ENCODE assay signal across 16 mouse cellular contexts in the genomic region with DNA sequence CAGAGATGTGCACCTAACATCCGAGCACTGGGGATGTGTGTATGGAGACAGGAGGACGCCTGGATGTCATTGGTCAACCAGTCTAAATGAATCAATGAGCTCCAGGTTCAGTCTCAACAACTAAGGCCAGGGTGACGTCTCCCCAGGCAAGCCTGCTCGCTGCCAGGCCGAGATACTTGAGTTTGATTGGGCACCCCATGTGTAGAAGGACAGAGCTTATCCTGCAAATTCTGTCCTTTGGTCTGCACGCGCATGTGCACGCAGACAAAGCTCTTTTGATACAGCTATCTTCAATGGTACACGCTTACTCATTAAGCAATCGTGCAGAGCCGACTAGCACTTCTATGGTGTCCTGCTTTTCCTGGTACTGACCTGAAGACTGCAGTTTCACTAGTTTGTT.
"Had no signal": no experiment of that assay in that cellular context is flagged by ENCODE, and none has a peak within 500 bp of the region (broad histone marks: within the 10 kb centered on the region; RNA-seq: fewer than 3 reads in every experiment).

No protein-coding gene starts in this region.

- H3K9ac ChIP-seq: neural tube, embryonic 12.5 days; neural tube, embryonic 13.5 days; neural tube, embryonic 15.5 days; stomach, embryonic 15.5 days had no signal

- H3K4me3 ChIP-seq: neural tube, embryonic 12.5 days; neural tube, embryonic 13.5 days; neural tube, embryonic 15.5 days; stomach, embryonic 15.5 days had no signal

- H3K9me3 ChIP-seq: neural tube, embryonic 12.5 days; neural tube, embryonic 13.5 days; neural tube, embryonic 15.5 days; stomach, embryonic 15.5 days had no signal

- H3K4me2 ChIP-seq: neural tube, embryonic 12.5 days; neural tube, embryonic 13.5 days; neural tube, embryonic 15.5 days; stomach, embryonic 15.5 days had no signal

- H3K36me3 ChIP-seq: neural tube, embryonic 12.5 days; neural tube, embryonic 13.5 days; neural tube, embryonic 15.5 days; stomach, embryonic 15.5 days had no signal

- H3K27ac ChIP-seq: neural tube, embryonic 12.5 days; neural tube, embryonic 13.5 days; neural tube, embryonic 15.5 days; stomach, embryonic 15.5 days had no signal

- DNase-seq: retina, postnatal 1 day; right cerebral cortex, adult 18-20 months; right cerebral cortex, postnatal 14 days; right cerebral cortex, postnatal 25 days; right cerebral cortex, postnatal 4 days; spleen, adult 18-20 months; thymus, adult 18-20 months; thymus, adult 2 months; thymus, postnatal 14 days; thymus, postnatal 25 days; thymus, postnatal 36 days; thymus, postnatal 4 days had no signal

- H3K27me3 ChIP-seq: neural tube, embryonic 12.5 days; neural tube, embryonic 13.5 days; neural tube, embryonic 15.5 days; stomach, embryonic 15.5 days had no signal

- H3K4me1 ChIP-seq: neural tube, embryonic 12.5 days; neural tube, embryonic 13.5 days; neural tube, embryonic 15.5 days had no signal
